Mouse (Mus musculus) neural tube, embryonic 15.5 days (tissue): ENCODE results near the gene Tmem144. TPM values are rescaled to one million over a fixed set of nuclear protein-coding genes. Genes with fewer than 3 reads are reported as not detected.
"Not testable (repeated sequence)": the region's sequence is repeated elsewhere in the genome, so short reads cannot be mapped to it uniquely, and the experiment has no call there.

Experiments
- ATAC-seq: fragments of 200-750 bp; cut with Nextera tagmentation; 2 replicates; pipeline ENCODE4 v1.8.0; 2017; ENCODE audit warnings: mild to moderate bottlenecking, moderate TSS enrichment, moderate library complexity; ENCODE audit not compliant: low FRiP score
- H3K27ac ChIP-seq: fragments of 300-500 bp; sonication (generic); replicated peaks from 2 replicates; pipeline ENCODE4 v1.5.1; 2015; ENCODE audit warnings: mild to moderate bottlenecking, inconsistent platforms
- H3K27me3 ChIP-seq: fragments of 300-500 bp; sonication (generic); replicated peaks from 2 replicates; pipeline ENCODE4 v1.6.1; 2015; ENCODE audit warnings: inconsistent platforms
- H3K36me3 ChIP-seq: fragments of 300-500 bp; sonication (generic); 2 replicates; pipeline ENCODE4 v1.6.1; 2015; ENCODE audit warnings: inconsistent platforms
- H3K4me1 ChIP-seq: fragments of 300-500 bp; sonication (generic); 2 replicates; pipeline ENCODE4 v1.6.1; 2015; ENCODE audit warnings: inconsistent platforms
- H3K4me2 ChIP-seq: fragments of 300-500 bp; sonication (generic); 2 replicates; pipeline ENCODE4 v1.6.1; 2015; ENCODE audit warnings: inconsistent platforms, mild to moderate bottlenecking, moderate library complexity
- H3K4me3 ChIP-seq: fragments of 300-500 bp; sonication (generic); replicated peaks from 2 replicates; pipeline ENCODE4 v1.5.1; 2015; ENCODE audit warnings: mild to moderate bottlenecking, inconsistent platforms
- H3K9ac ChIP-seq: fragments of 300-500 bp; sonication (generic); replicated peaks from 2 replicates; pipeline ENCODE4 v1.6.1; 2015; ENCODE audit warnings: mild to moderate bottlenecking, inconsistent platforms
- H3K9me3 ChIP-seq: fragments of 300-500 bp; sonication (generic); replicated peaks from 2 replicates; pipeline ENCODE4 v1.6.1; 2016; ENCODE audit warnings: inconsistent platforms
- WGBS: fragments of 180-500 bp; shearing (Covaris S2); methylation state at CpG from one replicate; pipeline ENCODE4 v1.1.7; 2015; ENCODE audit warnings: mixed read lengths; 5-methylcytosine and 5-hydroxymethylcytosine counted together
- polyA plus RNA-seq: library from polyadenylated mRNA; unstranded; fragments of >200 nt; fragmentation: Nextera tagmentation; extraction: Ambion mirVana; gene quantifications from 2 replicates; pipeline ENCODE4 v1.2.1, GENCODE M21; 2015

Gene Tmem144
- polyA plus RNA-seq, 1 experiment from 2014 or later: 1.5 TPM

- no peak overlapping the region for H3K4me3 ChIP-seq
- no peaks in the 10 kb centered on the region for H3K27me3 ChIP-seq
- WGBS: 70% methylated on average over 9 of the region's 9 CpGs
- no peak overlapping the region for H3K27ac ChIP-seq
- H3K36me3 ChIP-seq: no peaks in the 10 kb centered on the region
- no peaks in the 10 kb centered on the region for H3K9me3 ChIP-seq
- peak overlapping the region; percentile 21; the same call in 1 of the 2 replicates for H3K4me2 ChIP-seq
- H3K4me1 ChIP-seq: peaks cover under 1% of the 10 kb centered on the region
- no peak overlapping the region for H3K9ac ChIP-seq
- peak; percentile 47; the same call in 1 of the 2 replicates for ATAC-seq
Measured at GRCm38 (mm10) chr3:79808530-79809179, 43.9 kb downstream of the Tmem144 start.

DNA sequence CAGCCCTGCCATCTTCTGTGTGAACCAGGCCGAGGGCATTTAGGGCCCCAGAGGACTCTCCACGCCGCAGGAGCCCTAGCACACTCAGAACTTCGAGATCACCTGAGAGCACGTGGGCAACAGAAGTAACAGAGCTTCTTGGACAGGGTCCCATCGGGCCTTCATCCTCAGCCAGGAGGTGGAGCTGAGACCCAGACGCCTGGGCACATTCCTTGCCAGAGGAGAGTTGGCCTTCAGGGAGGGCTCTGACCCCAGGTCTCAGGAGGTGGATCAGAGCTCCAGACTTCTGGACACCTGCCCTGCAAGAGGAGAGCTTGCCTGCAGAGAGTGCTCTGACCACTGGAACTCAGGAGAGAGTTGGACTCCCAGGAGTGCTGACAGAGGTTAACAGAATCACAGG lies 51.8 kb downstream of the Tmem144 start:
- not testable (repeated sequence) for H3K4me2 ChIP-seq, H3K4me3 ChIP-seq, H3K4me1 ChIP-seq, H3K9ac ChIP-seq, H3K9me3 ChIP-seq, H3K27ac ChIP-seq, H3K36me3 ChIP-seq, H3K27me3 ChIP-seq, ATAC-seq
- WGBS: 90% methylated on average over 7 of the region's 7 CpGs

- no peak overlapping the region for H3K4me2 ChIP-seq
- ATAC-seq: peak; percentile 57; the same call in 1 of the 2 replicates
- H3K9me3 ChIP-seq: no peaks in the 10 kb centered on the region
- H3K27me3 ChIP-seq: no peaks in the 10 kb centered on the region
- H3K27ac ChIP-seq: no peak overlapping the region
- no peak overlapping the region for H3K4me3 ChIP-seq
- 0 out of 2 replicates have a peak, but pooled peaks cover 6% of the 10 kb centered on the region for H3K4me1 ChIP-seq
- no peaks in the 10 kb centered on the region for H3K36me3 ChIP-seq
- no peak overlapping the region for H3K9ac ChIP-seq
- 79% methylated on average over 6 of the region's 6 CpGs for WGBS
Measured at GRCm38 (mm10) chr3:79792307-79792706, 60.3 kb downstream of the Tmem144 start.

DNA sequence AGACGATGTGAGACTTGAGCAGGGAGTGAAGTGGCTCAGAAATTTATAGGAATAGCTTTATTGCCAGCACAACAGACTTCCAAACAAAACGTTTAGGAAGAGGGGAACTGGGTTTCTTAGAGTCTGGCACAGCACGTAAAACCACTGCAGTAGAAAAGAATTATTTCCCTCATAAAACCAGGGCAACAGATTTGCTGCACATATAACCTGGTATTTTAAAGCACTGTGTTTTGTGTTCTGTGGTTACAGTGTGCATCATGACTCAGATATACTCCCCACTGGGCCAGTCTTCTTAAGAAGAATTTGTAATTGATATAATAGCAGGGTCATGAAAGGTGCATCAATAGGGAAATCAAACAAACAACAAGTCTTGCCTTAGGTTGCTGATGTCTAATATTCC lies 62.2 kb downstream of the Tmem144 start:
- Histone ChIP-seq H3K4me2 (no peak overlapping the region), H3K27me3 (no peaks in the 10 kb centered on the region), H3K27ac (peak overlapping the region; percentile 51; the same call in 1 of the 2 replicates), H3K9ac (no peak overlapping the region), H3K9me3 (no peaks in the 10 kb centered on the region), H3K4me3 (no peak overlapping the region), H3K4me1 (0 out of 2 replicates have a peak, but pooled peaks cover 6% of the 10 kb centered on the region), H3K36me3 (no peaks in the 10 kb centered on the region)
- peak; percentile 67; the same call in 1 of the 2 replicates for ATAC-seq
- WGBS: 13% methylated on average over 3 of the region's 3 CpGs

GRCm38 (mm10) chr3:79789554-79789953 lies 63.0 kb downstream of the Tmem144 start:
- H3K27ac ChIP-seq: peak overlapping the region; percentile 51
- no peaks in the 10 kb centered on the region for H3K27me3 ChIP-seq
- 0 out of 2 replicates have a peak, but pooled peaks cover 6% of the 10 kb centered on the region for H3K4me1 ChIP-seq
- H3K36me3 ChIP-seq: no peaks in the 10 kb centered on the region
- no peak overlapping the region for H3K4me2 ChIP-seq
- no peak for ATAC-seq
- 65% methylated on average over 4 of the region's 4 CpGs for WGBS
- H3K9ac ChIP-seq: no peak overlapping the region
- no peaks in the 10 kb centered on the region for H3K9me3 ChIP-seq
- H3K4me3 ChIP-seq: no peak overlapping the region

GRCm38 (mm10) chr3:79788959-79789358 lies 63.6 kb downstream of the Tmem144 start:
- WGBS: 70% methylated on average over 6 of the region's 6 CpGs
- H3K4me2 ChIP-seq: no peak overlapping the region
- peaks cover 10% of the 10 kb centered on the region; the same call in 1 of the 2 replicates for H3K4me1 ChIP-seq
- H3K4me3 ChIP-seq: no peak overlapping the region
- H3K27me3 ChIP-seq: no peaks in the 10 kb centered on the region
- ATAC-seq: no peak
- H3K36me3 ChIP-seq: no peaks in the 10 kb centered on the region
- no peak overlapping the region for H3K9ac ChIP-seq
- H3K27ac ChIP-seq: no peak overlapping the region
- no peaks in the 10 kb centered on the region for H3K9me3 ChIP-seq

DNA sequence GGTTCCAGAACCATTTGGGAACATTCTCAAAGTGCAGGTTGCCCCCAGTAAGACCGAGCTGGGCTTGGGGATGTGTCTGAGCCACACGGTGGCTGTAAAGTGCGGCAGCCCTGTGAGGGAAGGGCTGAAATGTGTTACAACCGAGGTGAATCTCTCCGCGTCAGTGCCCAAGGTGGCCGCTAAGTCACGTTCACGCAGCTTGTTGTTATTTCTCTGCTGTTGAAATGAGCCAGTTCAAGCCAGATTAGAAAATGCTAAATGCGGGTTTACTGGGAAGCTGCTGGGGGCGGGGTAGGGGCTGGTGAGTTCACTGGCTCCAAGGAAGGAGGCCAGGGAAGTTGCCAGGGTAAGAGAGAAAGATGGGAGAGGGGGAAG lies 68.2 kb downstream of the Tmem144 start:
- Histone ChIP-seq H3K27ac (no peak overlapping the region), H3K9me3 (no peaks in the 10 kb centered on the region), H3K36me3 (no peaks in the 10 kb centered on the region), H3K9ac (no peak overlapping the region), H3K4me3 (peak overlapping the region; percentile 9; the same call in 1 of the 2 replicates), H3K27me3 (no peaks in the 10 kb centered on the region), H3K4me1 (peaks cover 7% of the 10 kb centered on the region; the same call in 1 of the 2 replicates), H3K4me2 (peak overlapping the region; percentile 46)
- WGBS: 12% methylated on average over 11 of the region's 11 CpGs
- ATAC-seq: no peak; the same call in 1 of the 2 replicates

DNA sequence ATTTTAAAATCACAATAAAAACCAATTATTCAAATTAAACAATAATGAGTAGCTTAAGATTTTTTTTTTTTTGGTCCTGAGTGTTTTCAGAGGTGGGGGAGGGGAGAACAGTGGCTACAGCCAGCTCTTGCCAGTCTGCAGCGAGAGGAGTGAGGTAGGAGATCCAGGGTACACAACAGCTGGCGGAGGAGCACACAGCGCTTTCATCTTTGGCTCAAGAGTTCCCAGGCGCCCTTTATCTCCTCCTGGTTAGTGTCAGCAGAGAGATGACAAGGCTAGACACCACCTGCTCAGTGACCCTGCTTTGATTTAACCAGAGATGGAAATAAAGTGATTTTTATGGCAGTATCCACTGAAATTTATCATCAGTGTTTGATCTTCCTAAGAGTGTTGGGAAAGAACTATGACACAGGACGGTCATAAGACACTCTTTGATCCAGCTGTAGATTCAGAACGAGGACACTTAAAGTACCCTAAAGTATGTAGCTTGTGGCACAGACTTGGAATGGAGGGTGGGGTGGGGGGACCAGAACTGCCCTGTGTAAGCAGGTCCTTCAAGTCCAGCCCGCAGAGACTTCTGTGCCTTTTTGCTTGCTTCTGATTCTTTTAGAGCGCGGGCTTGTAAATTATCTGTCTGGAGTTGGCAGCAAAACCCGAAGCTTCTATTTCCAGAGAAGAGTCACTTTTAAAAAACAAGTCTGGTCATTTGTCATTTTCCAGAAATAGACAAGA lies 68.8 kb downstream of the Tmem144 start:
- Histone ChIP-seq H3K4me2 (peak overlapping the region; percentile 46), H3K27me3 (no peaks in the 10 kb centered on the region), H3K9me3 (no peaks in the 10 kb centered on the region), H3K27ac (no peak overlapping the region), H3K9ac (no peak overlapping the region), H3K4me3 (peak overlapping the region; percentile 9; the same call in 1 of the 2 replicates), H3K4me1 (peaks cover 7% of the 10 kb centered on the region; the same call in 1 of the 2 replicates), H3K36me3 (no peaks in the 10 kb centered on the region)
- 39% methylated on average over 10 of the region's 10 CpGs for WGBS
- no peak; the same call in 1 of the 2 replicates for ATAC-seq

DNA sequence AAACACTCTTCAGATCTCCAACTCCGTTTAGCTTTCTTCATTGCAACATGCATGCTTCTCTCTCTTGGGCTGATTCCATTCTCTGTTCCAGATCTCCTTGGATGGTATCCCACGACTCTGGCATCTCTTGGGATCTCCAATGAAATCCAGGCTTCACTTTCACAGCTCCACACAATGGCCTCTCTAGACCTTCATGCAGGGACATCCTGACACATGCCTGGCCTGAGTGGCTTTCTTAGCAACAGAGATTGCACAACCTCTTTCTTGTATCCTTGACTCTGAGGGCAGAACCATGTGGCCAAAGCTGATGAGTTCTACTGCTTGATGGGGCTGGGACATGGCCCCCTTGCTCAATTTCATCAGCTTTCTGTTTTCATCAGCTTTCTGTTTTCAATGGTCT lies 79.9 kb downstream of the Tmem144 start:
- H3K4me3 ChIP-seq: no peak overlapping the region
- WGBS: 87% methylated on average over 2 of the region's 2 CpGs
- H3K9ac ChIP-seq: no peak overlapping the region
- no peaks in the 10 kb centered on the region for H3K27me3 ChIP-seq
- no peak overlapping the region for H3K27ac ChIP-seq
- no peaks in the 10 kb centered on the region for H3K9me3 ChIP-seq
- no peak overlapping the region for H3K4me2 ChIP-seq
- no peak for ATAC-seq
- no peaks in the 10 kb centered on the region for H3K4me1 ChIP-seq
- H3K36me3 ChIP-seq: no peaks in the 10 kb centered on the region

Other genes with a start within 250 kb of the Tmem144 start
- gene 4930579G24Rik, start 223.7 kb downstream of the Tmem144 start, polyA plus RNA-seq: 5.6 and 11.8 TPM in 2 replicates
- 42.1 and 50.0 TPM in 2 replicates for gene Etfdh, start 223.3 kb downstream of the Tmem144 start, polyA plus RNA-seq
- gene Rxfp1, start 114.9 kb downstream of the Tmem144 start, polyA plus RNA-seq: 0.17 and 0.52 TPM in 2 replicates
- gene Fam198b, start 31.8 kb upstream of the Tmem144 start, polyA plus RNA-seq: 5.2 and 8.9 TPM in 2 replicates